Mouse (Mus musculus) brain, embryonic 14.5 days (tissue): Measurements from ENCODE around the gene Esp23.

ENCODE experiments used
- CTCF ChIP-seq: fragments of 200-500 bp; IDR thresholded peaks from 2 replicates; pipeline ENCODE4 v1.5.1; 2012; ENCODE audit warnings: inconsistent platforms, mild to moderate bottlenecking, moderate library complexity, borderline replicate concordance; ENCODE audit not compliant: insufficient read depth, insufficient read length; ENCODE audit errors: extremely low read depth
- POLR2A ChIP-seq: fragments of 200-500 bp; IDR thresholded peaks from 2 replicates; pipeline ENCODE4 v1.6.1; 2012; ENCODE audit warnings: mild to moderate bottlenecking, inconsistent platforms, borderline replicate concordance; ENCODE audit not compliant: poor library complexity, insufficient read depth, insufficient read length, severe bottlenecking; ENCODE audit errors: extremely low read depth

GRCm38 (mm10) chr17:39076937-39077336 lies at the start of gene Esp23:
- TF ChIP-seq CTCF, result no peak
- no peak for TF ChIP-seq POLR2A
